Mouse (Mus musculus) kidney, postnatal 0 days (tissue): Measurements from ENCODE around the gene Atg4d. TPM values are rescaled to one million over a fixed set of nuclear protein-coding genes. Genes with fewer than 3 reads are reported as not detected.

Experiments used
- ATAC-seq: fragments of 200-750 bp; cut with Nextera tagmentation; replicated peaks from 2 replicates; pipeline ENCODE4 v1.8.0; 2017; ENCODE audit warnings: low read depth, moderate number of reproducible peaks, moderate TSS enrichment, moderate library complexity; ENCODE audit not compliant: low FRiP score
- DNase-seq: peaks from one replicate; pipeline ENCODE4 v3.0.0-alpha.2; 2016; ENCODE audit warnings: low spot score
- H3K27ac ChIP-seq: fragments of 300-500 bp; sonication (generic); 2 replicates; pipeline ENCODE4 v1.5.1; 2014; ENCODE audit warnings: mild to moderate bottlenecking
- H3K27me3 ChIP-seq: fragments of 300-500 bp; sonication (generic); 2 replicates; pipeline ENCODE4 v1.6.1; 2014; ENCODE audit warnings: low read length, mixed read lengths; ENCODE audit not compliant: insufficient read depth
- H3K36me3 ChIP-seq: fragments of 300-500 bp; sonication (generic); 2 replicates; pipeline ENCODE4 v1.6.1; 2014; ENCODE audit warnings: low read length, mixed read lengths; ENCODE audit not compliant: insufficient read depth
- H3K4me1 ChIP-seq: fragments of 300-500 bp; sonication (generic); replicated peaks from 2 replicates; pipeline ENCODE4 v1.6.1; 2014; ENCODE audit warnings: antibody characterized with exemption, low read length, mixed read lengths; ENCODE audit not compliant: insufficient read depth
- H3K4me2 ChIP-seq: fragments of 300-500 bp; sonication (generic); 2 replicates; pipeline ENCODE4 v1.6.1; 2014; ENCODE audit warnings: mild to moderate bottlenecking, low read length, moderate library complexity, mixed read lengths
- H3K4me3 ChIP-seq: fragments of 300-500 bp; sonication (generic); replicated peaks from 2 replicates; pipeline ENCODE4 v1.5.1; 2014; ENCODE audit warnings: low read depth, low read length
- H3K9ac ChIP-seq: fragments of 300-500 bp; sonication (generic); 2 replicates; pipeline ENCODE4 v1.6.1; 2014; ENCODE audit warnings: low read depth, low read length
- H3K9me3 ChIP-seq: fragments of 300-500 bp; sonication (generic); replicated peaks from 2 replicates; pipeline ENCODE4 v1.6.1; 2016; ENCODE audit warnings: low read length, inconsistent platforms, mixed read lengths
- CTCF ChIP-seq: IDR thresholded peaks from 2 replicates; pipeline ENCODE4 v1.5.1; 2016; ENCODE audit warnings: antibody characterized with exemption, low read depth, mild to moderate bottlenecking, moderate library complexity
- WGBS: fragments of 180-500 bp; shearing (Covaris S2); extraction: QIAGEN DNeasy Blood & Tissue Kit; methylation state at CpG from one replicate; pipeline ENCODE4 v1.1.7; 2014; 5-methylcytosine and 5-hydroxymethylcytosine counted together
- polyA plus RNA-seq: library from polyadenylated mRNA; unstranded; fragments of >200 nt; fragmentation: Nextera tagmentation; extraction: Ambion mirVana; gene quantifications from 2 replicates; pipeline ENCODE4 v1.2.1, GENCODE M21; 2015

The Atg4d gene
- polyA plus RNA-seq, 1 experiment from 2014 or later: 51.7 TPM

DNA sequence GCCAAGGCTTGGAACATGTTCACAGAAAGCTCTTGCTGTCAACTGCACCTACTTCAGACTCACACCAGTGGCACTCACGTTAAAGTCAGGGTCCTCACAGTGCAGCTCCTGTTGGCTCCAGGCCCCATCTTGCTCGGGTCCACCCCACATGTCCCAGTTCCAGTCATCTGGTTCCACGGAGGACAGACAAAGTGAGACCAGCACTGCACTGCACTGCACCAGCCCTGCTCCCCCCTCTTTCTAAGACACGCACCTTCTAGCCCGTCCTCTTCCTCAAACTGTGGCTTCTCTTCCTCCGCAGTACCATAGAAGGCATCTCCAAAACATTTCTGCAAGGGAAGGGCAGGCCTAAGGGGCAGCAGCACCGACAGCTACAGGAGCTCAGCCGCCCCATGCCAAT, 11.2 kb downstream of the Atg4d start:
- Histone ChIP-seq H3K4me3 (no peak overlapping the region), H3K4me2 (no peak overlapping the region), H3K4me1 (no peaks in the 10 kb centered on the region), H3K27me3 (no peaks in the 10 kb centered on the region), H3K9me3 (no peaks in the 10 kb centered on the region), H3K36me3 (peaks cover 87% of the 10 kb centered on the region), H3K27ac (no peak overlapping the region), H3K9ac (no peak overlapping the region)
- TF ChIP-seq CTCF: no peak
- ATAC-seq (no peak), DNase-seq (no peak)
- whole genome bisulfite sequencing: 90% methylated on average over 8 of the region's 8 CpGs

GRCm38 (mm10) chr9:21277776-21278175, 12.7 kb downstream of the Atg4d start:
- Histone ChIP-seq H3K4me3 (no peak overlapping the region), H3K36me3 (peaks cover 82% of the 10 kb centered on the region), H3K9me3 (no peaks in the 10 kb centered on the region), H3K4me2 (no peak overlapping the region), H3K27ac (no peak overlapping the region), H3K9ac (no peak overlapping the region), H3K4me1 (no peaks in the 10 kb centered on the region), H3K27me3 (no peaks in the 10 kb centered on the region)
- no peak for ATAC-seq
- DNase-seq: no peak
- TF ChIP-seq CTCF: no peak
- 92% methylated on average over 5 of the region's 5 CpGs for WGBS

DNA sequence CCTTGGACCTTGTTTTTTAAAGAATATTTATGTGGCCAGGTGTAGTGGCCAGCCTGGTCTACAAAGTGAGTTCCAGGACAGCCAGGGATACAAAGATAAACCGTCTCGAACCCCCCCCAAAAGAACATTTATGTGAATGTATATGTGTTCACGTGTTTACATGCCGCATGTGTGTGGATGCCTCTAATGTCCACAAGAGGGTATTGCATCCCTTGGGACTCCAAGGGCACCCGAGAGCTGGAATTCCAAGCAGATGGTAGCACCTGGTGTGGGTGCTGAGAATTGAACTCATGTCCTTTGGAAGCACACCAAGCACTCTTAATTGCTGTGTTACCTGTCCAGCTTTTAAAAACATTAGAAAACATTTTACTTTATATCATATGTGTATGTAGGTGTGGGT, 18.5 kb downstream of the Atg4d start:
- no peak overlapping the region for H3K27ac ChIP-seq
- H3K4me1 ChIP-seq: peaks cover 7% of the 10 kb centered on the region; the same call in 1 of the 2 replicates
- H3K4me3 ChIP-seq: no peak overlapping the region
- DNase-seq (no peak), ATAC-seq (no peak)
- no peak overlapping the region for H3K9ac ChIP-seq
- no peak overlapping the region for H3K4me2 ChIP-seq
- peaks cover 33% of the 10 kb centered on the region for H3K36me3 ChIP-seq
- H3K27me3 ChIP-seq: no peaks in the 10 kb centered on the region
- peak; percentile 38; the same call in 1 of the 2 replicates for TF ChIP-seq CTCF
- no peaks in the 10 kb centered on the region for H3K9me3 ChIP-seq
- 90% methylated on average over 5 of the region's 5 CpGs for WGBS

GRCm38 (mm10) chr9:21283994-21284393, 18.9 kb downstream of the Atg4d start:
- no peak for DNase-seq
- no peak for TF ChIP-seq CTCF
- H3K9me3 ChIP-seq: no peaks in the 10 kb centered on the region
- no peak overlapping the region for H3K27ac ChIP-seq
- H3K4me1 ChIP-seq: peaks cover 8% of the 10 kb centered on the region
- H3K9ac ChIP-seq: no peak overlapping the region
- no peak for ATAC-seq
- WGBS: 75% methylated on average over 3 of the region's 3 CpGs
- no peaks in the 10 kb centered on the region for H3K27me3 ChIP-seq
- H3K4me2 ChIP-seq: no peak overlapping the region
- H3K4me3 ChIP-seq: no peak overlapping the region
- peaks cover 29% of the 10 kb centered on the region for H3K36me3 ChIP-seq

- ATAC-seq: no peak
- no peak for DNase-seq
- Histone ChIP-seq H3K4me3 (peak overlapping the region; percentile 86; the same call in 1 of the 2 replicates), H3K4me2 (peak overlapping the region; percentile 79), H3K9ac (0 out of 2 replicates have a peak overlapping the region, but pooled peaks have one; percentile 76), H3K9me3 (no peaks in the 10 kb centered on the region), H3K36me3 (peaks cover 5% of the 10 kb centered on the region), H3K27ac (no peak overlapping the region), H3K4me1 (peaks cover 22% of the 10 kb centered on the region), H3K27me3 (no peaks in the 10 kb centered on the region)
- WGBS: 64% methylated on average over 3 of the region's 3 CpGs
- no peak for TF ChIP-seq CTCF
Observed at GRCm38 (mm10) chr9:21286753-21287152, 21.7 kb downstream of the Atg4d start.

GRCm38 (mm10) chr9:21287571-21288402, 22.7 kb downstream of the Atg4d start, which contains the start of gene Kri1:
Gene Kri1, minus strand, starts transcription at chr9:21287969.
- ATAC-seq: peak; percentile 65
- H3K36me3 ChIP-seq: no peaks in the 10 kb centered on the region
- peak; percentile 100 for DNase-seq
- peak within 1 kb of the TSS; percentile 86 for H3K4me3 ChIP-seq
- H3K4me1 ChIP-seq: peaks cover 22% of the 10 kb centered on the region
- H3K4me2 ChIP-seq: peak within 1 kb of the TSS; percentile 79
- no peaks in the 10 kb centered on the region for H3K27me3 ChIP-seq
- WGBS: under 1% methylated on average over 59 of the region's 59 CpGs
- peak; percentile 37; the same call in 1 of the 2 replicates for TF ChIP-seq CTCF
- peak within 1 kb of the TSS; percentile 76 for H3K9ac ChIP-seq
- peak within 1 kb of the TSS; percentile 94 for H3K27ac ChIP-seq
- no peaks in the 10 kb centered on the region for H3K9me3 ChIP-seq
